Mouse (Mus musculus): Measurements from ENCODE around the gene Mrrf. TPM values are rescaled to one million over a fixed set of nuclear protein-coding genes. Genes with fewer than 3 reads are reported as not detected.

The Mrrf gene
- polyA plus RNA-seq, 1 experiment from 2014 or later: 39.9 TPM

- DNase-seq (ENCODE audit: low spot score) (no peak), ATAC-seq (no peak)
- Histone ChIP-seq H3K27ac (ENCODE audit: low read depth, low read length) (no peak overlapping the region), H3K4me3 (ENCODE audit: low read depth, low read length) (no peak overlapping the region), H3K9me3 (replicated peaks; ENCODE audit: control insufficient read depth, low read length) (no peaks in the 10 kb centered on the region), H3K9ac (ENCODE audit: low read length) (no peak overlapping the region), H3K36me3 (ENCODE audit: control insufficient read depth, insufficient read depth, low read length) (no peaks in the 10 kb centered on the region), H3K27me3 (replicated peaks; ENCODE audit: control insufficient read depth, insufficient read depth, low read length) (peaks cover 22% of the 10 kb centered on the region), H3K4me2 (ENCODE audit: low read length) (no peak overlapping the region), H3K4me1 (ENCODE audit: control insufficient read depth, insufficient read depth, low read length) (no peaks in the 10 kb centered on the region)
- WGBS: 92% methylated on average over 5 of the region's 5 CpGs
Measured at GRCm38 (mm10) chr2:36215203-36215739, 79.1 kb downstream of the Mrrf start.

- H3K4me3 ChIP-seq (ENCODE audit: low read depth, low read length): no peak overlapping the region
Measured at GRCm38 (mm10) chr2:36216546-36216945, 80.4 kb downstream of the Mrrf start.

GRCm38 (mm10) chr2:36216953-36217573 is 80.9 kb downstream of the Mrrf start:
- Histone ChIP-seq H3K4me1 (ENCODE audit: control insufficient read depth, insufficient read depth, low read length) (no peaks in the 10 kb centered on the region), H3K4me2 (ENCODE audit: low read length) (no peak overlapping the region), H3K9me3 (replicated peaks; ENCODE audit: control insufficient read depth, low read length) (no peaks in the 10 kb centered on the region), H3K27me3 (replicated peaks; ENCODE audit: control insufficient read depth, insufficient read depth, low read length) (peaks cover 4% of the 10 kb centered on the region), H3K27ac (ENCODE audit: low read depth, low read length) (no peak overlapping the region), H3K4me3 (ENCODE audit: low read depth, low read length) (no peak overlapping the region), H3K9ac (ENCODE audit: low read length) (no peak overlapping the region), H3K36me3 (ENCODE audit: control insufficient read depth, insufficient read depth, low read length) (no peaks in the 10 kb centered on the region)
- 46% methylated on average over 4 of the region's 4 CpGs for WGBS
- DNase-seq (ENCODE audit: low spot score): no peak
- ATAC-seq: no peak

More at GRCm38 (mm10) chr2:36216546-36216945, 80.4 kb downstream of the Mrrf start:
- Histone ChIP-seq H3K36me3 (ENCODE audit: control insufficient read depth, insufficient read depth, low read length) (no peaks in the 10 kb centered on the region), H3K9ac (ENCODE audit: low read length) (no peak overlapping the region), H3K4me1 (ENCODE audit: control insufficient read depth, insufficient read depth, low read length) (no peaks in the 10 kb centered on the region), H3K4me2 (ENCODE audit: low read length) (no peak overlapping the region), H3K9me3 (replicated peaks; ENCODE audit: control insufficient read depth, low read length) (no peaks in the 10 kb centered on the region), H3K27me3 (replicated peaks; ENCODE audit: control insufficient read depth, insufficient read depth, low read length) (peaks cover 9% of the 10 kb centered on the region), H3K27ac (ENCODE audit: low read depth, low read length) (no peak overlapping the region)
- ATAC-seq: no peak
- DNase-seq (ENCODE audit: low spot score): no peak

GRCm38 (mm10) chr2:36217692-36218233 is 81.6 kb downstream of the Mrrf start:
- Histone ChIP-seq H3K9me3 (replicated peaks; ENCODE audit: control insufficient read depth, low read length) (no peaks in the 10 kb centered on the region), H3K4me1 (ENCODE audit: control insufficient read depth, insufficient read depth, low read length) (no peaks in the 10 kb centered on the region), H3K9ac (ENCODE audit: low read length) (no peak overlapping the region), H3K4me3 (ENCODE audit: low read depth, low read length) (no peak overlapping the region), H3K4me2 (ENCODE audit: low read length) (no peak overlapping the region), H3K27ac (ENCODE audit: low read depth, low read length) (no peak overlapping the region), H3K27me3 (replicated peaks; ENCODE audit: control insufficient read depth, insufficient read depth, low read length) (no peaks in the 10 kb centered on the region), H3K36me3 (ENCODE audit: control insufficient read depth, insufficient read depth, low read length) (no peaks in the 10 kb centered on the region)
- DNase-seq (ENCODE audit: low spot score): no peak
- ATAC-seq: no peak
- WGBS: 52% methylated on average over 5 of the region's 5 CpGs

DNA sequence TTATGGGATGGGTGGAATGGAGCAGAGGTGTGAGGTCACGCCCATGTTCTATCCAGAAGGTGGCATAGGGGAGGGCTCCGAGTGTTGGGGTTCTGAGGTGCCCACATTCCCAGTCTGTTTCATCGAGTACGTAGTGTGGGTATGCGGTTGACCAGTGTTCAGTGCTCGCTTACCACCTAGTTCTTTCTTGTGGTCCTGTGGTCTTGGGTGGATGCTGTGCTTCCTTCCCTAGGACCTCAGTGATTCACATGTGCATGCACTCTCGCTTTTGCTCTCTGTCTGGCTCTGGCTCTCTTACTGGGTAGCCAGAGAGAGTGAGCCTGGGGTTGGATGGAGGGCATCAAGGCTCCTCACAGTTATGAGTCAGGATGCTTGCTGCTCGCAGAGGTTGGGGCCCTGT is 83.9 kb downstream of the Mrrf start:
- ATAC-seq: no peak
- Histone ChIP-seq H3K4me1 (ENCODE audit: control insufficient read depth, insufficient read depth, low read length) (no peaks in the 10 kb centered on the region), H3K27ac (ENCODE audit: low read depth, low read length) (no peak overlapping the region), H3K9me3 (replicated peaks; ENCODE audit: control insufficient read depth, low read length) (no peaks in the 10 kb centered on the region), H3K27me3 (replicated peaks; ENCODE audit: control insufficient read depth, insufficient read depth, low read length) (no peaks in the 10 kb centered on the region), H3K9ac (ENCODE audit: low read length) (no peak overlapping the region), H3K4me3 (ENCODE audit: low read depth, low read length) (no peak overlapping the region), H3K4me2 (ENCODE audit: low read length) (no peak overlapping the region), H3K36me3 (ENCODE audit: control insufficient read depth, insufficient read depth, low read length) (no peaks in the 10 kb centered on the region)
- no peak for DNase-seq (ENCODE audit: low spot score)
- 91% methylated on average over 8 of the region's 8 CpGs for WGBS

GRCm38 (mm10) chr2:36220891-36221290 is 84.7 kb downstream of the Mrrf start:
- no peak overlapping the region for H3K27ac ChIP-seq (ENCODE audit: low read depth, low read length)
- no peak for DNase-seq (ENCODE audit: low spot score)
- H3K9me3 ChIP-seq (replicated peaks; ENCODE audit: control insufficient read depth, low read length): no peaks in the 10 kb centered on the region
- H3K4me2 ChIP-seq (ENCODE audit: low read length): no peak overlapping the region
- no peak overlapping the region for H3K4me3 ChIP-seq (ENCODE audit: low read depth, low read length)
- no peaks in the 10 kb centered on the region for H3K36me3 ChIP-seq (ENCODE audit: control insufficient read depth, insufficient read depth, low read length)
- no peaks in the 10 kb centered on the region for H3K27me3 ChIP-seq (replicated peaks; ENCODE audit: control insufficient read depth, insufficient read depth, low read length)
- no peak for ATAC-seq
- H3K9ac ChIP-seq (ENCODE audit: low read length): no peak overlapping the region
- 76% methylated on average over 4 of the region's 4 CpGs for whole genome bisulfite sequencing
- no peaks in the 10 kb centered on the region for H3K4me1 ChIP-seq (ENCODE audit: control insufficient read depth, insufficient read depth, low read length)

DNA sequence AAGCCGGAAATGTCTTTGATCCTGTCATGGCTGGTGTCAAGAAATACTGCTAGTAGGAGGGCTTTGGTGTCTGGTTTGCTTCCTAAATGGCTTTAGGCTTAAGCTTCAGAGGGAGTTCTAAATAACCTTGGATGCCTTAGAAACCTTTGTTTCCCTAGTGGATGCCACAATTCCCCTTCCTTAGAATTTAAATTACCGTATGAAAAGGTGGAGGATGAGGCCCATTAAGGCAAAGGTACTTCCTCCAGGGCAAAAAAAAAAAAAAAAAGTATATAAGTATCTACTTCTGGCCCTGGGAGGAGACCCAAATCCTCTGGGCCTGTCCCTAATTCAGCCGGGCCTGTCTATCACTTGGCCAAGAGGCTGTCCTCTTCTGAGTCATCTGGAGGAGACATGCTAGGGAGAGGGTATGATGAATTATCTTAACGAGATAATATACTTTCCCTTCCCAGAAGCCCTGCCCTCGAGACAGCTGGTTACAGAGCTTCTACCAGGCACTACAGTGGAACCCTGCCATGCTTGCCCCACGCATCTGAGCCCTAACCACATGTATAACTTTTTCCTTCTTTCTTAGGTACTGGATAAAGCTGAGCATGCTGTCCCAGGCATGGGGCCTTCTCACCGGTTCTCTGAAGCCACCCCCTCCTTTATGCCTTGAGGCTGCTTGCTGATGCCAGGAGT is 86.1 kb downstream of the Mrrf start:
- H3K9me3 ChIP-seq (replicated peaks; ENCODE audit: control insufficient read depth, low read length): no peaks in the 10 kb centered on the region
- H3K27ac ChIP-seq (ENCODE audit: low read depth, low read length): no peak overlapping the region
- H3K36me3 ChIP-seq (ENCODE audit: control insufficient read depth, insufficient read depth, low read length): no peaks in the 10 kb centered on the region
- H3K4me2 ChIP-seq (ENCODE audit: low read length): no peak overlapping the region
- DNase-seq (ENCODE audit: low spot score) (no peak), ATAC-seq (no peak)
- H3K9ac ChIP-seq (ENCODE audit: low read length): no peak overlapping the region
- H3K4me1 ChIP-seq (ENCODE audit: control insufficient read depth, insufficient read depth, low read length): no peaks in the 10 kb centered on the region
- WGBS: 56% methylated on average over 7 of the region's 7 CpGs
- H3K27me3 ChIP-seq (replicated peaks; ENCODE audit: control insufficient read depth, insufficient read depth, low read length): no peaks in the 10 kb centered on the region
- no peak overlapping the region for H3K4me3 ChIP-seq (ENCODE audit: low read depth, low read length)

DNA sequence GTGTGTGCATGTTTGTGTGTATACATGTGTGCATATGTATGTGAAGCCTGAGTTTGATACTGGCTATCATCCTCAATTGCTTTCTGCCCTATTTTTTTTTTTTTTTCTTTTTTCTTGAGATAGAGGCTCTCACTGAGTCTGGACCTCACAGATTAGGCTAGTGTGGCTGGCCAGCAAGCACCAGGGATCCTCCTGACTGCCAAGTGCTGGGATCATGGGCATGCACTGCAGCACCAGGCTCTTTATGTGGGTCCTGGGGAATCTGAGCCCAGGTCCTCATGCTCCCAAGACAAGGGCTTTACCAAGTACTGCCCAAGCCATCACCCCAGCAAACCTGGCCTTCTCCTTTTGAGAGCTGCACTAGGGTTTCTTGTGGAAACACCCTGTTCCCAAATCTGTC is 87.2 kb downstream of the Mrrf start:
- Histone ChIP-seq H3K4me1 (ENCODE audit: control insufficient read depth, insufficient read depth, low read length) (no peaks in the 10 kb centered on the region), H3K4me3 (ENCODE audit: low read depth, low read length) (no peak overlapping the region), H3K27me3 (replicated peaks; ENCODE audit: control insufficient read depth, insufficient read depth, low read length) (no peaks in the 10 kb centered on the region), H3K9me3 (replicated peaks; ENCODE audit: control insufficient read depth, low read length) (no peaks in the 10 kb centered on the region), H3K4me2 (ENCODE audit: low read length) (no peak overlapping the region), H3K27ac (ENCODE audit: low read depth, low read length) (no peak overlapping the region), H3K9ac (ENCODE audit: low read length) (no peak overlapping the region), H3K36me3 (ENCODE audit: control insufficient read depth, insufficient read depth, low read length) (no peaks in the 10 kb centered on the region)
- DNase-seq (ENCODE audit: low spot score) (no peak), ATAC-seq (no peak)

DNA sequence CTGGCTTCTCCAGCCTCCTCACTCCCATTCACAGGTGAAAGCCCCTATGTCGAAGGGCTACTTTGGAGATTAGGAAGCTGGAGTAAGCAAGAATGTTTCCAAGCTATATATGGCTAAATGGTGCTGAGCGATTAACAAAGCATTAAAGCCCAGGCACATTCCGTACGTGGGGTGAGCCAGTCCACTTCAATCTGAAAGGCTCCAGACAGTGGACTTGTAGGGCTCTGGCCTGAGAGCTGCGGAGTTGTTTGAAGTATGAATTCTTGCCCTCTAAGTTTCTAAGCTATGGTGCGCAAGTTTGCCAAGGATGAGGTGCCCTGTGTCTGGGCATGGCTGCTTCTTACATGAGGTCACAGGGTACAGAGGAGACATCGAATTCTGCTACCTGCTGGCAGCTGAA is 88.0 kb downstream of the Mrrf start:
- Histone ChIP-seq H3K9me3 (replicated peaks; ENCODE audit: control insufficient read depth, low read length) (no peaks in the 10 kb centered on the region), H3K4me2 (ENCODE audit: low read length) (no peak overlapping the region), H3K27ac (ENCODE audit: low read depth, low read length) (no peak overlapping the region), H3K4me1 (ENCODE audit: control insufficient read depth, insufficient read depth, low read length) (no peaks in the 10 kb centered on the region), H3K36me3 (ENCODE audit: control insufficient read depth, insufficient read depth, low read length) (no peaks in the 10 kb centered on the region), H3K4me3 (ENCODE audit: low read depth, low read length) (no peak overlapping the region), H3K27me3 (replicated peaks; ENCODE audit: control insufficient read depth, insufficient read depth, low read length) (no peaks in the 10 kb centered on the region), H3K9ac (ENCODE audit: low read length) (no peak overlapping the region)
- 81% methylated on average over 7 of the region's 7 CpGs for WGBS
- DNase-seq (ENCODE audit: low spot score) (no peak), ATAC-seq (no peak)
